Mouse (Mus musculus): ENCODE measurements around the gene Tbc1d23.

- TF ChIP-seq CTCF (IDR thresholded peaks at IDR 0.05; ENCODE audit: low read depth, low read length): no peak
- TF ChIP-seq POLR2A (IDR thresholded peaks at IDR 0.05; ENCODE audit: extremely low read depth, insufficient read depth, low read length): 0 out of 2 replicates have a peak, but pooled peaks have one; percentile 8
Observed at GRCm38 (mm10) chr16:57231089-57231936, at the start of gene Tbc1d23.
